Mouse (Mus musculus) layer of hippocampus, adult 8-10 months (tissue): Measurements from ENCODE around the gene Pigb. TPM values are rescaled to one million over a fixed set of nuclear protein-coding genes. Genes with fewer than 3 reads are reported as not detected.

ENCODE experiments used
- DNase-seq, 2 experiments: peaks; one replicate each; pipeline ENCODE4 v3.0.0; 2022; ENCODE audit warnings: low spot score in 2 of 2
- microRNA-seq, 2 experiments: library from miRNA; unstranded; fragments of <30 nt; microRNA quantifications; one replicate each; pipeline ENCODE4 v1.2.0; 2022
- total RNA-seq, 4 experiments: library from RNA; stranded (reverse); gene quantifications; 2 replicates each; pipeline ENCODE4 v1.2.4; 2022

Pigb gene
- total RNA-seq, 4 experiments from 2014 or later = 15.5 to 19.3 (median 17.3) TPM

DNA sequence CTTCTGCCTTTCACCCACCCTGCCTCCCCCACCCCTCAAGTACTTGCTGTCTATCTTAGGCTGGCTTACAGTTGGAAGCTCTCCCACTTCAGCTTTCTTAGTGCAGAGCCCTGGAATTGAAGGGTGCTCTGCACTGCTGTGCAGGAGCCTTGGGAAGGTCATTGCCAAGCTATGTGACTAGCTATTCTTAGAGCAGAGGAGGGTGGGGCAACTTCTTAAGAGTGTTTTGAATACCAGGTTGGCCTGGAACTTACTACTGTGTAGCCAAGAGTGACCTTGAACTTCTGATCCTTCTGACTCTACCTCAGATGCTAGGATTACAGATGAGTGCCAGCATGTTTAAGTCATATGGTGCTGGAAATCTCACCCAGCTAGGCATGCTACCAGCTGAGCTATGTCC lies 44.0 kb downstream of the Pigb start:
- DNase-seq = no peak

DNA sequence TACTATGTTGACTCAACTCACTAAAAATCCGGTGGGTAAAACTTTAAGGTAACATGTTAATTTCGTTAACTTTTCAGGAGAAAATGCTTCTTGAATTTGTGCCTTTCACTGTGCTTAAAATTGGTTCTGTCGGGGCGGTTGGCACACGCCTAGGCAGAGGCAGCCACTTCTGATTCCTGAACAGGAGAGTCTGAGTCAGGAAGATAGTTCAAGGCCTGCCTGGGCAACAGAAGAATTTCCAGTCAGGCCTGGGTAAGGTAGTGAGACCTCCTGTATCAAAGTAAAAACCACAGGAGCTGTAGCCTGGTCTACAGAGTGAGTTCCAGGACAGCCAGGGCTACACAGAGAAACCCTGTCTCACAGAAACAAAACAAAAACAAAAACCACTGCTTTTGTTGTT lies 47.6 kb downstream of the Pigb start:
- no peak for DNase-seq

DNA sequence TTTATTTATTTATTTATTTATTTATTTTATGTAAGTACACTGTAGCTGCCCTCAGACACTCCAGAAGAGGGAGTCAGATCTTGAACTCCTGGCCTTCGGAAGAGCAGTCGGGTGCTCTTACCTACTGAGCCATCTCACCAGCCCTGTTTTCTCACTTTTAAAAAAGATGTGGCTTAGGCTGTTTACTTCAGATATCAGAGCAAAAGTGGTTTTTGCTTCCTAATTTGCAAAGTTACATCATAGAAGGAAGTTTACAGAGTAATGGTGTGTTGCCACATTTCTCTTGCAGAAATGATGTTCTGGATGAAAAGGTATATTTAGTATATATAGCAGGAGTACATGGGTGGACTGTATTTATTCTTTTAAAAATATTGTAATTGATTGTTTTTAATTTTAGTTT lies 48.8 kb downstream of the Pigb start:
- DNase-seq = no peak

DNA sequence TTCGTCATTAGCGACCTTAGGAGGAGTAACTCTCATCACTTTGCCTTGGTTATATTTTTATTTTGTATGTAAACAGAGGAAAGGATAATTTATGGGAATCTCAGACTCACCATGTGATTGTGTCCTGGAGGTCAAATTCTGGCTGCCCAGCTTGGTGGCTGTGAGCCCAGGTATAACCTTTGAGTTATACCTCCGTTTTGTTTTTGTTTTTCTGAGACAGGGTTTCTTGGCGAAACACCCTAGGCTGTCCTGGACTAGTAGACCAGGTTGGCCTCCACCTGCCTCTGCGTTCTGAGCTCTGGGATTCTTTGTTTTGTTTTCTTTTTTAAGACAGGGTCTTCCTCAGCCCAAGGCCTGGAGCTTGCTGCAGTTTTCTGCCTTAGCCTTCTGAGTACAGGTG lies 51.5 kb downstream of the Pigb start:
- no peak for DNase-seq

DNA sequence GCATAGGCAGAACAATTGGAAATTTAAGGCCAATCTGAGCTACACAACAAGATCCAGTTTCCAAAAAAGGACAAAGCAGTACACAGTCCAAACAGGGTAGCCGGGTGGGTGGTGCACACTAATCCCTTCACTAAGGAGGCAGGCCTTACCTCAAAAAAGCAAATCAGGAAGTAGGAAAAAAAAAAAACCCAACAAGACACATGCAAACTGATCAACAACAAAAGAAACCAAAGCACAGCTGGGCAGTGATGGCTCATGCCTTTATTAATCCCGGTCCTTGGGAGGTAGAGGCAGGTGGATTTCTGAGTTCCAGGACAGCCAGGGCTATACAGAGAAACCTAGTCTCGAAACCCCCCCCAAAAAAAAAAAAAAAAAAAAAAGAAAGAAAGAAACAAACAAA lies 52.5 kb downstream of the Pigb start:
- no peak for DNase-seq

DNA sequence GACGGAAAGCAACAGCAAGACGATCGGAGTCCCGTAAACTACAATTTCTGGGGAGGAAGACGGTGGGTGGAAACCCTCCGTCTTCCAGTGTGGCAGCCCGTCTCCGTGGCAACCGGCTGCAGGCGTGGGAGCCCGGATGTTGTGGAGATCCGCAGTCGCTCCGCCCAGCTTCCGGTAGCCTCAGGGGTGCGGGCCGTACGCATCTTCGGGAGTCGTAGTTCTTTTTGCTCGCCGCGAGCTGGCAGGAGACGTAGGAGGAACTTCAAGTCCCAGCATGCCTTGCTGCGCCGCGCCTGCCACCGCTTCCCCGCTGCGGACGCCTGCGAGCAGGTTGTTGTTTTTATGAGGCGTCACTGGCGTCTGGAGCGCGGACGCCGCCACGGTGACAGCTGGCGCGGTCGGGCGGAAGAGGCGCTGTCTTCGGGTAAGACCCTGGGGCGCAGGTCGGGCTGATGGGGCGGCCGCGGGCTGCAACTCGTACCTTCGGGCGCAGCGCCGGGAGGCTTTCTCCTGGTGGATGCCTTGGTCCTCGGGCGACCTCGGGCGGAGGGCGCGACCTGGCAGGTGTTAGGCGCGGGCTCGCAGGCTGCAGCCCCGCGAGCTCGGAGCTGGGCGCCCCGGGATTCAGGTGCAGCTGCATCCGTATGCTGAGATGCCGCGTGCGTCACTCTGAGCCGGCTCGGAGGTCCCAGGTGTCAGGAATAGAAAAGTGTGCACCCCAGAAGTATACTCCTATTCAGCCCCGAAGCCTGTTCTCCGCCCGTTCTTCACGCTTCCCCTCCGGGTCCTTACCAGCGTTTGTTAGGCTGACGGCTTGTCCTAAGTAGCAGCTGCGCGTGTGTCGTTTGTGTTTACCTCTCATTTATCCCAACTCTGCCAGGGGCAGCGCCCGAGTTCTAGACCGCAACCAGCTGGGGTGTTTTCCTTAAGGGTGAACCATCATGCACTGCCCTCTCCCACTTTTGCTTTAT lies 54.6 kb downstream of the Pigb start, which contains the start of the genes Ccpg1os and Ccpg1:
TSS of gene Ccpg1os (minus strand) at position 133 of the 971 bp plus-strand sequence.
TSS of gene Ccpg1 (plus strand) at position 180 of the 971 bp plus-strand sequence.
- DNase-seq = peak; percentile 97 to 98

DNA sequence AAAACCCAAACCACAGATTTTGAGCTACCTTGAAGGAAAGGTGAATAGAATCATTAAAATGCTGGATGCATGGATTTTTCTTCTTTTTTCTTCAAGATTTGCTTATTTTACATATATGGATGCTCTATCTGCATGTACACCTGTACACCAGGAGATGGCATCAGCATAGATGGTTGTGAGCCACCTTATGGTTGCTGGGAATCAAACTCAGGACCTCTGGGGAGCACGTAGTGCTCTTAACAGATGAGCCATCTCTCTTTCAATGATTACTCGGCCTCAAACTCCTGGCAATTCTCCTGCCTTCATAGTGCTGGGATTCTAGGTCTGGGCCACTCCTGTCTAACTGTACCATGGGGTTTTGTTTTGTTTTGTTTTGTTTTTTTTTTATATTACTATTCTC lies 57.1 kb downstream of the Pigb start:
- DNase-seq = no peak

DNA sequence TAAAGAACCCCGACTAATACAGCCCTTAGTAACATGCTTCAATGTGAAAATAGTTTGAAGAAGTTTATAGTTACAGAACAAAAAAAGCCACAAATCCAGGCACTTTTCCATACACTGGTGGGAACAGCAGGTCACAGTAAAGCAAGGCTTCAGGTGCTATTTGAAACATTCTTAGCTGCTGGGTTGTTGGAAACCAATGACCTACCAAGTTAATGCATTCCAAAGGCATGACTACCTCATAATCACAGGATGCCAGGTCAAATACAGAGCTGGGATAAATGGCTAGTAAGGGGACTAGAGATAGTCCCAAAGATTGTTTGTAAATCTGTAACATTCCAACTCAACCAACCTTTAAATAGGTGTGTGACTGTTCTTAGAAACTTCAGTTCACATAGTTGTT lies 64.9 kb downstream of the Pigb start:
- DNase-seq = no peak

DNA sequence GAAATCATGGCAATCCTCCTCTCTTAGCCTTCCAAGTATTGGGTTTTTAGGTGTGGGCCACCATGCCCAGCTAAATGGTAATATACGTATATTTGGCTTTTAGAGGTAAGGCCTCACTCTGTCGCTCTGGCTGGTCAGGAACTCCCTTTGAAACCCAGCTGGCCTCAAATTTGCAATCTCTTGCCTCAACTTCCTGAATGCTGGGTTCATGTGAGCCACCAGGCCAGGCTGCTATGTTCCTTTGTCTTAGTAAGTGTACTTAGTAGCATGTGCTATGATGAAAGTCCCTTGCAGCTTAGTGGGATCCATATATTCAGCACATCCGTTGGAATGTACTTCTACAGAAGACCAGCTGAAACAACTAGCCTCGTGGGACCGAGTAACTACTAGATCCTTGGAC lies 65.4 kb downstream of the Pigb start:
- no peak for DNase-seq

DNA sequence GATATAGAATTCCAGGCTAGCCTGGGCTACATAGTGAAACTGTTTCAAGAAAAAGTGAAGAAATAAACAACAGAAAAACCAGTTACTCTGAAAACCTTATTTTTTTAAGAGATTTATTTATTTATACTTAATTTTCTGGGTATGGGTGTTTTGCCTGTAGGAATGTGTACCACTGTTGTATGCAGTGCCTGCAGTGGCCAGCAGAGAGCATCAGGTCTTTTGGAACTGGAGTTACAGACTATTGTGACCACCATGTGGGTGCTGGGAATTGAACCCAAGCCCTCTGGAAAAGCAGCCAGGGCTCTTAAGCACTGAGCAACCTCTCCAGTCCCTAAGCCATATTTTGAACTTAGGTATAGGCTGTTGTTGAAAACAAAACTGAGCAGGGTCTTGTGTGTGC lies 67.2 kb downstream of the Pigb start:
- DNase-seq = no peak

DNA sequence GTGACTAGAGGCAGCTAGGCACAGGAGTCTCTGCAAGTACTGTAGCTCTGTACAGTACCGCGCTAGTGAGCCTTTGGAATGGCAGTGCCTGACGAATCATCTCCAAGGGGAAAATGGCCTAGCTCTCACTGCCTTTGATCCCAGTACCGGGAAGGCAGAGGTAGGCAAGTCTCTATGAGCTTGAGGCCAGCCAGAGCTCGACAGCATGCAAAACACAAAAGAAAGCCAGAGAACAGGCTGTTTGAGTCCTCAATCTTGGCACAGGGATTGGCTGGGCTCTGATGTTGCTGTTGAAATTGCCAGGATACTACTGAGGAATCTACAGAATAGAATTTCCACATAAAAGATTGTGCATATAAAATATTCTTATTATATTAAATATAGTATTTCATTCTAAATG lies 67.7 kb downstream of the Pigb start:
- DNase-seq = no peak

DNA sequence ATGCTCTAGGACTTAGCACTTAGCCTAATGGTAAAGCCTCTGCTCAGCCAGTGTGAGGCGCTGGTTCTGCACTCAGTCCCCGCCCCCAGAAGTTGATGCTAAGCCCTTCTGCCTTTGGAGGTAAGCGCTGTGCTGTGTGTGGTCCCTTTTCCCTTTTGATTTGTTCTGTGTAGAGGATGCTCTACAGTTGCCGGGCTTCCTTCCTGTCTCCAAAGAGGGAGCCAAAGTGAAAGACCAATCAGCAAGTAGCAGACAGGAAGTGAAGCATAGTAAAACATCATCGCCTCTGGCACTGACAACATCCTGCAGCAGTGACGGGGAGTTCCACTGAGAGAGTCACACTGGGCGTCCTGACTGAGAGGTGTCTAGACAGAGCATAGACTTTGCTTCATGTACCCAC lies 70.3 kb downstream of the Pigb start:
- DNase-seq = no peak

DNA sequence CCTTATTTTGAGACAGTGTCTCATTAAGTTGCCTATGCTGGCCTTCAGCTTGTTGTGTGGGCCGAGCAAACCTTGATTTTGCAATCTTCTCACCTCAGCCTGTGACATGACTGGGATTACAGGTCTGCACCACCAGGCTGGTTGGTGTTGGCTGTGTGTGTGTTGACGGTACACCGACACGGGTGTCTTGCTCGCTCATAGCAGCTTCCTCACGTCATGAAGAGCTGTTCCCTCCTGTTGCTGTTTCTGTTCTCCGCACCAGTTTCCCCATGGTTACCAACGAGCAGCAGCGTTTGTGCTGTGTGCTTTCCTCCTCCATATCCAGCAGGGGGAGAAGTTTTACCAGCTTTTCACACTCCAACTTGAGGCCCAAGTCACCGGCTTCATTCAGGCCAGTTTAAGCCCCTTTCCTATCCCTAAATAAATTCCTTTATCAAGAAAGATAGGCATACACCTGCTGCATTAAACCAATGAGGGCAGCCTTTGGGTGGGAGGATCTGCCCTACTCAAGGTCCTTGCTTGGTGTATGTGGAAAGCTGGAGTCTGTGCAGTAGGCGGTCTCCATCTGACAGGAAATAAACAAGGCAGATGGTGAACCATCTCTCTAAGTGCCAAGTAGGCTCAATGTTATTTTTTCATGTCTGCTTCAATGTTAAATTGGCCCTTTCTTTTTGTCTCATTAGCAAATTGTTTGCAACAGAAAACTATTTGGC lies 71.7 kb downstream of the Pigb start:
- peak; percentile 86 to 89 for DNase-seq

DNA sequence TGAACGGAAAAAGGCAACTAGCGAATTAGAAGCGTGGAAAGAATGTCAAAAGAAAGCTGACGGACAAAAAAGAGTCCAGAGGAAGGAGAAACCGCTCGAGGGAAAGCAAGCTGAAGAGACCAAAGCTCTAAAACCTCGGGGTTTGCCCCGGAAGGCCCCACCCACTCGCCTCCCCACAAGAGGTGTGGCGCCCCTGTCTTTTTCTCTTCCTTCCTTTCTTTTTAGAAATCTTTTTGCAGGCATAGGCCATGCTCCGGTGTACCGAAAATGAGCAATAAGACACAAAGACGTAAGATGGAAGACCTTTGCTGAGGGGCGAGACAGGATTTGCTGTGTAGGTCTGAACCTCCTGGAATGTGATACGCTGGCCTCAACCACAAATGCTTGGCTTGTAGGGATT lies 78.2 kb downstream of the Pigb start:
- DNase-seq = no peak

DNA sequence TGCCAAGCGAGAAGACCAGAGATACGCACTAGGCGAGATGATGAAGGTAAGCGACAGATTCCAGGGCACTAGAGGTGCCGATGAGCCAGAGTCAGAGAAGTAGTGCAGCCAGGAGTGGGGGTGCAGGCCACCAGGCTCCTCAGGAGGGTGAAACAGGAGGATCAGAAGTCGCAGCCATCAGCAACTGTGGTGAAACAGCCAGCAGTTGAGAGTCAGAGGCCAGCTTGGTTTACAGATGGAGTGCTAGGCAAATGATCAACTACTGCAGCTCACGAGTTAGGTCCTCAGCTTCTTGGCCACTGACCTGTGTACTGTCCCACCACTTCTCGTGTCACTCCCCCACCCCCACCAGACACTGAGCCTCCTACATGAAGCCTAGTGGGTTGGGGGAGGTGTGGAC lies 78.8 kb downstream of the Pigb start:
- DNase-seq = no peak

DNA sequence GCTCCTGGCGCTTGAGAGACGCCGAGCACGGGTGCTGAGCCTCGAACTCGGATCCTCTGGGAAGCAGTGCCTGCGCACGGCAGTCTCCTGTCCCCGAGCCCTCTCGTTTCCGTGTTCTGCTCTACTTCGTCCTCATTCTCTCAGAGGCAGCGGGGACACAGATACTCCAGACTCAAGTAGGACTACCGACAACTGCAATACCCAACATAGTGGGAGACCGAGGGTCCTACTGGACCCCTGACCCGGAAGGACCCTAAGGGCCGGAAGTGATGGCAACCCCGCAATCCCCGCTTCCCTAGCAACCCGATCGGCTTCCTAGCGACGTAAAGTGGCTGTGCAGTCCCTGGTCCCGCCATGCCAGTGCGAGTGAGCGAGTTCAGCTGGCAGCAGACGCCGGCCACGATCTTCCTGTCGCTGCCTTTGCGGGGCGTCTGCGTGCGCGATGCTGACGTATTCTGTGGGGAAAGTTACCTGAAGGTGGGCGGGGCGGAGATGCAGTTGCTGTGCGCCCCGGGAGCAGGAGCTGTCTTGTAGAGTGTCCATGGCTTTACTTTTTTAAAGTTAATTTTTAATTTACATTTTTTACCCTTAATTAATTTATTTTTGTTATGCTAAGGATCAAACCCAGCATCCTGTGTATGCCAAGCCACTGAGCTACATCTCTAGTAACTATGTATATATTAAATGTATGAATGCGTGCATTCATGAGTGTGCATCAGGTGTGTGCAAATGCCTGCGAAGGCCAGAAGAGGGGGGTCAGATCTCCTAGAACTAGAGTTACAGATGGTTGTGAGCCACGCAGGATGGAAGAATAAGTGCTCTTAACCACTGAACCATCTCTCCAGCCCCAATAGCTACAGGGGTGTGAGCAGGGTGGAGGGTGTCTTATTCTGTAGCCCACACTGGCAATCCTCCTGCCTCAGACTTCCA lies 81.4 kb downstream of the Pigb start, which contains the start of the genes Dyx1c1 and Gm44503:
TSS of gene Dyx1c1 (plus strand) at position 265 of the 930 bp plus-strand sequence.
TSS of gene Gm44503 (plus strand) at position 332 of the 930 bp plus-strand sequence.
- DNase-seq = peak; percentile 63 to 65

Small RNA genes within 50 kb of the gene (microRNA-seq; reads per million reads assigned to microRNA genes)
- 0 reads per million in 2 experiments for gene Gm27353

Other genes with a start within 250 kb of the Pigb start
- 1 to 10 TPM; 2.2 to 2.9 (median 2.7) TPM for gene Prtg, start 233.5 kb downstream of the Pigb start, total RNA-seq
- gene Pygo1, start 114.7 kb downstream of the Pigb start, total RNA-seq = 10 to 100 TPM; 26.3 to 31.3 (median 28.8) TPM
- 1 to 10 TPM; 1.5 to 3.1 (median 2.7) TPM for gene Dyx1c1, start 81.6 kb downstream of the Pigb start, total RNA-seq
- not detected for gene Gm44503, start 81.5 kb downstream of the Pigb start, total RNA-seq
- gene Ccpg1os, start 55.0 kb downstream of the Pigb start, total RNA-seq = 10 to 100 TPM in 3 of 4 experiments, 1 to 10 TPM in 1; 9.2 to 15.1 (median 13.6) TPM
- 100 to 1,000 TPM; 130 to 173 (median 150) TPM for gene Ccpg1, start 54.9 kb downstream of the Pigb start, total RNA-seq
- gene Rab27a, start 4.5 kb upstream of the Pigb start, total RNA-seq = 10 to 100 TPM; 17.1 to 18.2 (median 17.9) TPM
- 1 to 10 TPM; 3.0 to 5.4 (median 4.5) TPM for gene Khdc3, start 61.5 kb upstream of the Pigb start, total RNA-seq
- gene Gm20509, start 62.1 kb upstream of the Pigb start, total RNA-seq = 1 to 10 TPM; 1.0 to 4.3 (median 1.3) TPM
- 10 to 100 TPM; 55.8 to 64.9 (median 60.1) TPM for gene Rsl24d1, start 73.0 kb upstream of the Pigb start, total RNA-seq